Mouse (Mus musculus) stomach, postnatal 0 days (tissue): ENCODE data around the gene Cryzl2.

ENCODE experiments used
- CTCF ChIP-seq: IDR thresholded peaks from 2 replicates; pipeline ENCODE4 v1.5.1; 2016; ENCODE audit warnings: antibody characterized with exemption, low read depth, mild to moderate bottlenecking, moderate library complexity
- EP300 ChIP-seq: optimal IDR thresholded peaks from 2 replicates; pipeline ENCODE3; 2016; ENCODE audit warnings: antibody characterized with exemption

DNA sequence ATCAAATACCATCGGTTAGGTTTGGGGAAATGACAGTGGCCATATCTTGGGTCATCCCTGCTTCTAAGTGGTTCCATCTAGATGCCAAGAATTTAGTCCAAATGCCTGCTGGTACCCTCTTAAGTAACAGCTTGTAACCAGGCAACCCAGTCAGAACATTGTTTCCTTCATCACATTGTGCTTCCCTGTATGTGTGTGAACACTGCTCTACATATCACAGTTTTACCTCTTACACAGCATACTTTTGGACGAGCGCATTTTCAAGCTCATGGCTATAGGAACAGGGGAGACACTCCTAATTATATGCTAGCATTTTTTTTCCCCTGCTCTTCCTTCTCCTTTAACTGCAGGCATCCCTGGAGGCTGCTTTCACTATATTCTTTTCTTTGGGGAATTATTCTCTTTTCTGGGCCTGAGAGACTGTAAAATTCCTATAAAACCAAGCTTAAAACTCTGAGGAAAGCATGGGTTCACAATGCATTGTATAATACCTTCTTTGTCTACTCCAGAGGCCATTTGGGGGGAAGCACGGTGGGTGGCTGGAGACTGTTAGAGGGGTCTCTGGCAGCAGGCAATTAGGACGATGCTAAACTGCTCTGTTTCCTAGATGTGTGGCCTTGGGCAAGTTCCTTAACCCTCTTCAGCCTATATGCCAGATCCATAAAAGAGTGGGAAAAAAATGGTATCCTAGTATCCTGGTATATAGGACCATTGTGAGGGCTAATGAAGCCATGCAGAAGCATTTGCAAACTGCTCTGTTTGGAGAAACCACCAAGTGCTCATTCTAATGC lies 5.4 kb upstream of the Cryzl2 start:
- TF ChIP-seq EP300: no peak
- no peak for TF ChIP-seq CTCF
